Mouse (Mus musculus) liver, adult 2 months (tissue): ENCODE data around the gene Bmpr1a. TPM values are rescaled to one million over a fixed set of nuclear protein-coding genes. Genes with fewer than 3 reads are reported as not detected.

Experiments used
- DNase-seq: peaks from one replicate; pipeline ENCODE4 v3.0.0-alpha.2; 2011; ENCODE audit warnings: low read depth, low spot score; ENCODE audit errors: extremely low read depth
- H3K27ac ChIP-seq: fragments of 200-500 bp; replicated peaks from 2 replicates; pipeline ENCODE4 v1.5.1; 2012; ENCODE audit warnings: low read depth, mild to moderate bottlenecking, control low read depth, inconsistent platforms, low read length; ENCODE audit not compliant: insufficient read depth
- H3K27me3 ChIP-seq: fragments of 200-500 bp; 2 replicates; pipeline ENCODE4 v1.6.1; 2012; ENCODE audit warnings: mild to moderate bottlenecking, moderate library complexity, low read length, inconsistent platforms; ENCODE audit not compliant: control insufficient read depth, insufficient read depth
- H3K36me3 ChIP-seq: fragments of 200-500 bp; 2 replicates; pipeline ENCODE4 v1.6.1; 2012; ENCODE audit warnings: low read length, inconsistent platforms; ENCODE audit not compliant: control insufficient read depth, insufficient read depth
- H3K4me1 ChIP-seq: fragments of 200-500 bp; 2 replicates; pipeline ENCODE4 v1.6.1; 2011; ENCODE audit warnings: low read length; ENCODE audit not compliant: control insufficient read depth, insufficient read depth
- H3K4me3 ChIP-seq: fragments of 200-500 bp; 2 replicates; pipeline ENCODE4 v1.5.1; 2011; ENCODE audit warnings: low read depth, mild to moderate bottlenecking, control low read depth, low read length, moderate library complexity; ENCODE audit not compliant: insufficient read depth
- H3K79me2 ChIP-seq: fragments of 200-500 bp; 2 replicates; pipeline ENCODE4 v1.6.1; 2012; ENCODE audit warnings: inconsistent platforms, mild to moderate bottlenecking, low read length, moderate library complexity; ENCODE audit not compliant: control insufficient read depth, insufficient read depth
- H3K9ac ChIP-seq: fragments of 200-500 bp; 2 replicates; pipeline ENCODE4 v1.6.1; 2012; ENCODE audit warnings: low read depth, mild to moderate bottlenecking, control low read depth, inconsistent platforms, low read length
- CTCF ChIP-seq: fragments of 200-500 bp; IDR thresholded peaks from 2 replicates; pipeline ENCODE4 v1.5.1; 2011; ENCODE audit warnings: low read depth, low read length, control low read depth
- POLR2A ChIP-seq: fragments of 200-500 bp; IDR thresholded peaks from 2 replicates; pipeline ENCODE4 v1.6.1; 2011; ENCODE audit warnings: low read length, control low read depth; ENCODE audit not compliant: insufficient read depth; ENCODE audit errors: extremely low read depth
- WGBS: fragments of 180-500 bp; shearing (Covaris S2); methylation state at CpG from one replicate; pipeline ENCODE4 v1.1.7; 2018; 5-methylcytosine and 5-hydroxymethylcytosine counted together
- polyA plus RNA-seq: library from polyadenylated mRNA; depleted of rRNA; stranded (reverse); fragments of >200 nt; gene quantifications from 2 replicates; pipeline ENCODE4 v1.2.3, GENCODE M21; 2012
- total RNA-seq: library from RNA; depleted of rRNA; stranded (reverse); fragments of >200 nt; gene quantifications from 2 replicates; pipeline ENCODE4 v1.2.3, GENCODE M21; 2014

Bmpr1a gene
- total and polyA plus RNA-seq, 2 experiments = 4.5 to 20.4 TPM

- 96% methylated on average over 7 of the region's 7 CpGs for WGBS
- H3K27ac ChIP-seq = no peak overlapping the region
- peaks cover 43% of the 10 kb centered on the region for H3K36me3 ChIP-seq
- TF ChIP-seq POLR2A (no peak), CTCF (no peak)
- H3K79me2 ChIP-seq = no peaks in the 10 kb centered on the region
- no peak overlapping the region for H3K9ac ChIP-seq
- no peak for DNase-seq
- H3K27me3 ChIP-seq = no peaks in the 10 kb centered on the region
- no peaks in the 10 kb centered on the region for H3K4me1 ChIP-seq
- H3K4me3 ChIP-seq = no peak overlapping the region
Observed at GRCm38 (mm10) chr14:34412164-34412896, 90.8 kb downstream of the Bmpr1a start.

GRCm38 (mm10) chr14:34410716-34411115 lies 92.4 kb downstream of the Bmpr1a start:
- TF ChIP-seq CTCF (no peak), POLR2A (no peak)
- Histone ChIP-seq H3K9ac (no peak overlapping the region), H3K79me2 (no peaks in the 10 kb centered on the region), H3K4me3 (no peak overlapping the region), H3K36me3 (peaks cover 40% of the 10 kb centered on the region), H3K4me1 (no peaks in the 10 kb centered on the region), H3K27me3 (no peaks in the 10 kb centered on the region), H3K27ac (no peak overlapping the region)
- 93% methylated on average over 6 of the region's 6 CpGs for WGBS
- DNase-seq = no peak

- no peaks in the 10 kb centered on the region for H3K79me2 ChIP-seq
- 96% methylated on average over 7 of the region's 7 CpGs for WGBS
- H3K4me1 ChIP-seq = no peaks in the 10 kb centered on the region
- peaks cover 13% of the 10 kb centered on the region for H3K36me3 ChIP-seq
- no peak overlapping the region for H3K9ac ChIP-seq
- TF ChIP-seq CTCF = no peak
- TF ChIP-seq POLR2A = no peak
- H3K4me3 ChIP-seq = no peak overlapping the region
- no peaks in the 10 kb centered on the region for H3K27me3 ChIP-seq
- DNase-seq = no peak
- H3K27ac ChIP-seq = no peak overlapping the region
Observed at GRCm38 (mm10) chr14:34403424-34403823, 99.7 kb downstream of the Bmpr1a start.

- TF ChIP-seq CTCF = no peak
- TF ChIP-seq POLR2A = no peak
Observed at GRCm38 (mm10) chr14:34402871-34403270, 100.3 kb downstream of the Bmpr1a start.

GRCm38 (mm10) chr14:34401135-34401534 lies 102.0 kb downstream of the Bmpr1a start:
- 30% methylated on average over 6 of the region's 6 CpGs for WGBS
- no peak overlapping the region for H3K4me3 ChIP-seq
- H3K36me3 ChIP-seq = no peaks in the 10 kb centered on the region
- H3K79me2 ChIP-seq = no peaks in the 10 kb centered on the region
- no peak overlapping the region for H3K27ac ChIP-seq
- H3K4me1 ChIP-seq = peaks cover 1% of the 10 kb centered on the region; the same call in 1 of the 2 replicates
- no peak for TF ChIP-seq POLR2A
- TF ChIP-seq CTCF = peak; percentile 99
- no peaks in the 10 kb centered on the region for H3K27me3 ChIP-seq
- DNase-seq = peak; percentile 65
- no peak overlapping the region for H3K9ac ChIP-seq

More at GRCm38 (mm10) chr14:34402871-34403270, 100.3 kb downstream of the Bmpr1a start:
- Histone ChIP-seq H3K27me3 (no peaks in the 10 kb centered on the region), H3K79me2 (no peaks in the 10 kb centered on the region), H3K4me3 (no peak overlapping the region), H3K4me1 (peaks cover 1% of the 10 kb centered on the region; the same call in 1 of the 2 replicates), H3K36me3 (peaks cover 7% of the 10 kb centered on the region; the same call in 1 of the 2 replicates), H3K27ac (no peak overlapping the region), H3K9ac (no peak overlapping the region)
- 47% methylated on average over 8 of the region's 8 CpGs for WGBS
- DNase-seq = no peak

GRCm38 (mm10) chr14:34400021-34400420 lies 103.1 kb downstream of the Bmpr1a start:
- H3K36me3 ChIP-seq = no peaks in the 10 kb centered on the region
- 88% methylated on average over 3 of the region's 3 CpGs for WGBS
- no peaks in the 10 kb centered on the region for H3K79me2 ChIP-seq
- TF ChIP-seq POLR2A (no peak), CTCF (no peak)
- H3K27ac ChIP-seq = no peak overlapping the region
- no peak overlapping the region for H3K9ac ChIP-seq
- no peaks in the 10 kb centered on the region for H3K27me3 ChIP-seq
- H3K4me1 ChIP-seq = peaks cover 1% of the 10 kb centered on the region; the same call in 1 of the 2 replicates
- DNase-seq = no peak
- H3K4me3 ChIP-seq = no peak overlapping the region
